Mouse (Mus musculus): Measurements from ENCODE around the gene Glrx3. TPM values are rescaled to one million over a fixed set of nuclear protein-coding genes. Genes with fewer than 3 reads are reported as not detected.

The Glrx3 gene
- polyA plus RNA-seq, 1 experiment, result 122 TPM

DNA sequence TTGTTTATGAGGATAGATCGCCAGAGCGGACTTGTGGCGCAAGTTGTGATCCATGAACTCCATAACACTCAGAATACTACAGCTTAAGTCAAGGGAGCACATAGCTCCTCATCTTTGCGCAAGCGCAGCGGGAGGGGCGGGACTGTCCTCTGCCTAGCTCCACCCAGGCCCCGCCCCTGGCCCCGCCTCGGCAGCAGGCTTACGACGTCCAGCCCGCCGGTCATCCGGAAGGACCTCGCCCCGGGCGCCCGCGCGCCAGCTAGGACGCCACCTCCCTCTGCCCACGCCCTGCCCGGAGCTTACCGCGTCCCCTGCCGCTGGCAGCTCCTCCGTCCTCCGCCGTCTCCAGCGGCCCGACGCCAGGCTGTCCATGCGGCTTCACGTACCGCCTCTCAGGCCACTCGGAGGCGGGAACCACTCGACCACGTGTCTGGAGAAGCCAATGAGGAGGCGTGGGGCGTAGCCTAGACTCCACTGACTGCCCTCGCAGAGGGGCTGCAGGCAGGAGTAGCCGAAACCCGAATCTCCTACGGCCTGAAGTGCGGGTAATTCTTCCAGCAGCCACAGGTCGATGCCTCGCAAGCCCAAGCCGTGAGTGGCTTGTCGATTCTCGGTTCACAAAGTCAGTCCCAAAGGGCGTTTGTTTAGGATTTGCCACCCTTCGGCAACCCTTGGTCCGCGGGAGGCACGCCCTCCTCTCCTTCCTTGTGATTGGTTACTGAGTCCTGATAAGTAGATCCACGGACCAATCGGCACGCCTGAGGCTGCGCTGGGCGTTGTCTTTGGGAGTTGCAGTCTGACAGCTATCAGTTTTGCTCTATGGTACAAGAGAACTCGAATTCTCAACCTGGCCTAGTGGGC is 26.8 kb upstream of the Glrx3 start, which contains the start of gene 9430038I01Rik:
9430038I01Rik (minus strand) TSS at position 426 of the 861 bp plus-strand sequence.
- under 1% methylated on average over 63 of the region's 63 CpGs for WGBS
- peak within 1 kb of the TSS; percentile 96 for H3K4me3 ChIP-seq (replicated peaks; ENCODE audit: insufficient read depth, low read depth, low read length)

GRCm38 (mm10) chr7:137414710-137415109 is 22.7 kb upstream of the Glrx3 start:
- TF ChIP-seq POLR2A (IDR thresholded peaks at IDR 0.05; ENCODE audit: borderline replicate concordance, insufficient read depth, low read length) (no peak), CTCF (IDR thresholded peaks at IDR 0.05; ENCODE audit: borderline replicate concordance, insufficient read depth, low read depth, low read length) (no peak)
- Histone ChIP-seq H3K27me3 (ENCODE audit: control insufficient read depth, insufficient read depth, low read length) (no peaks in the 10 kb centered on the region), H3K4me3 (replicated peaks; ENCODE audit: insufficient read depth, low read depth, low read length) (no peak overlapping the region), H3K4me1 (ENCODE audit: control insufficient read depth, insufficient read depth, low read length) (no peaks in the 10 kb centered on the region), H3K27ac (ENCODE audit: insufficient read depth, low read length) (no peak overlapping the region)
- WGBS, result 63% methylated on average over 8 of the region's 8 CpGs
- peak in 1 of 2 experiments; percentile 16 for DNase-seq

More for the DNA sequence above, 26.8 kb upstream of the Glrx3 start, which contains the start of gene 9430038I01Rik:
- Histone ChIP-seq H3K27ac (ENCODE audit: insufficient read depth, low read length) (peak within 1 kb of the TSS; percentile 56), H3K4me1 (ENCODE audit: control insufficient read depth, insufficient read depth, low read length) (no peaks in the 10 kb centered on the region), H3K27me3 (ENCODE audit: control insufficient read depth, insufficient read depth, low read length) (no peaks in the 10 kb centered on the region)
- peak; percentile 95 to 96 for DNase-seq
- TF ChIP-seq CTCF (IDR thresholded peaks at IDR 0.05; ENCODE audit: borderline replicate concordance, insufficient read depth, low read depth, low read length), result no peak
- TF ChIP-seq POLR2A (IDR thresholded peaks at IDR 0.05; ENCODE audit: borderline replicate concordance, insufficient read depth, low read length), result peak; percentile 43; the same call in 1 of the 2 replicates

GRCm38 (mm10) chr7:137420550-137420949 is 16.9 kb upstream of the Glrx3 start:
- H3K27ac ChIP-seq (ENCODE audit: insufficient read depth, low read length), result no peak overlapping the region
- TF ChIP-seq CTCF (IDR thresholded peaks at IDR 0.05; ENCODE audit: borderline replicate concordance, insufficient read depth, low read depth, low read length) (no peak), POLR2A (IDR thresholded peaks at IDR 0.05; ENCODE audit: borderline replicate concordance, insufficient read depth, low read length) (no peak)
- H3K4me1 ChIP-seq (ENCODE audit: control insufficient read depth, insufficient read depth, low read length), result no peaks in the 10 kb centered on the region
- H3K4me3 ChIP-seq (replicated peaks; ENCODE audit: insufficient read depth, low read depth, low read length), result no peak overlapping the region
- H3K27me3 ChIP-seq (ENCODE audit: control insufficient read depth, insufficient read depth, low read length), result no peaks in the 10 kb centered on the region
- DNase-seq, result no peak
- 95% methylated on average over 2 of the region's 2 CpGs for WGBS

GRCm38 (mm10) chr7:137421236-137421635 is 16.2 kb upstream of the Glrx3 start:
- Histone ChIP-seq H3K27ac (ENCODE audit: insufficient read depth, low read length) (no peak overlapping the region), H3K4me3 (replicated peaks; ENCODE audit: insufficient read depth, low read depth, low read length) (no peak overlapping the region), H3K27me3 (ENCODE audit: control insufficient read depth, insufficient read depth, low read length) (no peaks in the 10 kb centered on the region), H3K4me1 (ENCODE audit: control insufficient read depth, insufficient read depth, low read length) (no peaks in the 10 kb centered on the region)
- TF ChIP-seq POLR2A (IDR thresholded peaks at IDR 0.05; ENCODE audit: borderline replicate concordance, insufficient read depth, low read length), result no peak
- TF ChIP-seq CTCF (IDR thresholded peaks at IDR 0.05; ENCODE audit: borderline replicate concordance, insufficient read depth, low read depth, low read length), result no peak
- no peak for DNase-seq
- WGBS, result 95% methylated on average over 4 of the region's 4 CpGs

GRCm38 (mm10) chr7:137426693-137427092 is 10.7 kb upstream of the Glrx3 start:
- no peak overlapping the region for H3K27ac ChIP-seq (ENCODE audit: insufficient read depth, low read length)
- DNase-seq, result no peak
- WGBS, result 65% methylated on average over 4 of the region's 4 CpGs
- no peaks in the 10 kb centered on the region for H3K4me1 ChIP-seq (ENCODE audit: control insufficient read depth, insufficient read depth, low read length)
- no peak for TF ChIP-seq POLR2A (IDR thresholded peaks at IDR 0.05; ENCODE audit: borderline replicate concordance, insufficient read depth, low read length)
- no peak for TF ChIP-seq CTCF (IDR thresholded peaks at IDR 0.05; ENCODE audit: borderline replicate concordance, insufficient read depth, low read depth, low read length)
- H3K4me3 ChIP-seq (replicated peaks; ENCODE audit: insufficient read depth, low read depth, low read length), result no peak overlapping the region
- no peaks in the 10 kb centered on the region for H3K27me3 ChIP-seq (ENCODE audit: control insufficient read depth, insufficient read depth, low read length)

DNA sequence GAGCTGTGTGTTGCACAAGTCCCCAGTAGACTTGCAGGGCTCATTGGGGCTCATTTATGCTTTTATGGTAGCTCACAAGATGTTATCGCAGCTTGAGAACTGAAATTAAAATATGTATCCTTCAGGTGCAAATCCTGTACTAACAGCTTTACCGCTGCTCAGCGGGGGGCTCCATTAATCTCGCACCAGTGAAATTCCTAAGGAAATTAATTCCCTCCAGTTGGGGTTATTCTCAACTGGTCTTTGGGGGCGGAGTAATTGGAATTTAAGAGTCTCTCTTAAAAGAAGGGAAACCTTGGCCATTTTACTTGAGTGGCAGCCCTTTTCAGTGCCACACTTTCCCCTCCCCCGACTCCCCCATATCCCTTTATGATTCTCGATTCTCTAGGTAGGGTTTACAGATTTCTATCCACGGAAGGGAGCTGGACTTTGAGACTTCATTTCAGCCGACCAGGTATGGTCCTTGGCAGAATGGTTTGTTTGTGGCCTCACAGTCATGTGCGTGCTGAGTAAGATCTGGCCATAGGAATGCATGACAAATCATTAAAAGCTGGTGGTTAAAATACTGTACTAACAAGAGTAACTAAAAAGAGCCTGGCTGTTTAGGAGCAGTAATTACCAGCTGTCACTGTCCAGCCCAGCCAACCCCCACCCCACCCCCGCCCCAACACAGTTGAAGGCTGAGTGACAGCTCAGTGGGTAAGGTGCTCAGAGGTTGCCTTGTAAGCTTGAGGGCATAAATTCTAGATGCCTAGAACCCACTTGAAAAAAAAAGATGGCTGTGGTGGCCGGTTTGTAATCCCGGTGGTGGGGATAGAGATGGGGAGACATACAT is 5.4 kb upstream of the Glrx3 start:
- DNase-seq, result no peak

GRCm38 (mm10) chr7:137436901-137437300 is 513 bp upstream of the Glrx3 start:
- Histone ChIP-seq H3K27ac (ENCODE audit: insufficient read depth, low read length) (no peak overlapping the region), H3K4me3 (replicated peaks; ENCODE audit: insufficient read depth, low read depth, low read length) (no peak overlapping the region), H3K27me3 (ENCODE audit: control insufficient read depth, insufficient read depth, low read length) (no peaks in the 10 kb centered on the region), H3K4me1 (ENCODE audit: control insufficient read depth, insufficient read depth, low read length) (peaks cover 5% of the 10 kb centered on the region)
- no peak for DNase-seq
- 80% methylated on average over 6 of the region's 6 CpGs for WGBS
- no peak for TF ChIP-seq POLR2A (IDR thresholded peaks at IDR 0.05; ENCODE audit: borderline replicate concordance, insufficient read depth, low read length)
- no peak for TF ChIP-seq CTCF (IDR thresholded peaks at IDR 0.05; ENCODE audit: borderline replicate concordance, insufficient read depth, low read depth, low read length)

More for the DNA sequence above, 5.4 kb upstream of the Glrx3 start:
- no peak for TF ChIP-seq CTCF (IDR thresholded peaks at IDR 0.05; ENCODE audit: borderline replicate concordance, insufficient read depth, low read depth, low read length)
- no peak for TF ChIP-seq POLR2A (IDR thresholded peaks at IDR 0.05; ENCODE audit: borderline replicate concordance, insufficient read depth, low read length)
- no peak overlapping the region for H3K4me3 ChIP-seq (replicated peaks; ENCODE audit: insufficient read depth, low read depth, low read length)
- H3K27ac ChIP-seq (ENCODE audit: insufficient read depth, low read length), result no peak overlapping the region
- no peaks in the 10 kb centered on the region for H3K4me1 ChIP-seq (ENCODE audit: control insufficient read depth, insufficient read depth, low read length)
- no peaks in the 10 kb centered on the region for H3K27me3 ChIP-seq (ENCODE audit: control insufficient read depth, insufficient read depth, low read length)
- 52% methylated on average over 13 of the region's 13 CpGs for WGBS
